Mouse (Mus musculus) MEL (cell line): ENCODE measurements around the gene Mrpl40.
"Not testable (repeated sequence)": the region's sequence is repeated elsewhere in the genome, so short reads cannot be mapped to it uniquely, and the experiment has no call there.

Source experiments
- CTCF ChIP-seq, 3 experiments: IDR thresholded peaks in 2 of 3; conservative IDR thresholded peaks in 1 of 3; 2 replicates each; pipeline ENCODE4 v1.5.1; 2011 to 2012; ENCODE audit warnings: low read length in 3 of 3, low read depth in 2 of 3, mild to moderate bottlenecking in 2 of 3, improper control_type of control experiment in 1 of 3, inconsistent platforms in 1 of 3, mixed read lengths in 1 of 3, moderate library complexity in 1 of 3; ENCODE audit not compliant: control insufficient read depth in 1 of 3, insufficient read depth in 1 of 3, poor library complexity in 1 of 3, severe bottlenecking in 1 of 3
- ELF1 ChIP-seq: IDR thresholded peaks from 2 replicates; pipeline ENCODE4 v1.6.1; 2014; ENCODE audit warnings: low read depth, mild to moderate bottlenecking, inconsistent platforms, low read length, improper control_type of control experiment, moderate library complexity
- GATA1 ChIP-seq: IDR thresholded peaks from 2 replicates; pipeline ENCODE4 v1.6.1; 2011; ENCODE audit warnings: low read depth, low read length, improper control_type of control experiment
- MAFK ChIP-seq: IDR thresholded peaks from 2 replicates; pipeline ENCODE4 v1.6.1; 2011; ENCODE audit warnings: low read depth, mild to moderate bottlenecking, low read length, improper control_type of control experiment, borderline replicate concordance
- MXI1 ChIP-seq: IDR thresholded peaks from 2 replicates; pipeline ENCODE4 v1.6.1; 2011; ENCODE audit warnings: mild to moderate bottlenecking, low read depth, low read length, improper control_type of control experiment
- NRF1 ChIP-seq: IDR thresholded peaks from 2 replicates; pipeline ENCODE4 v1.6.1; 2014; ENCODE audit warnings: low read depth, mild to moderate bottlenecking, inconsistent platforms, low read length, improper control_type of control experiment, moderate library complexity; ENCODE audit not compliant: poor library complexity, insufficient read depth, severe bottlenecking
- POLR2A ChIP-seq, 2 experiments: IDR thresholded peaks; 2 replicates each; pipeline ENCODE4 v1.6.1; 2011 to 2012; ENCODE audit warnings: low read length in 2 of 2, mild to moderate bottlenecking in 2 of 2, control low read depth in 1 of 2, improper control_type of control experiment in 1 of 2, low read depth in 1 of 2, moderate library complexity in 1 of 2; ENCODE audit not compliant: control insufficient read depth in 1 of 2, insufficient read depth in 1 of 2, poor library complexity in 1 of 2
- RAD21 ChIP-seq: IDR thresholded peaks from 2 replicates; pipeline ENCODE4 v1.6.1; 2011; ENCODE audit warnings: mild to moderate bottlenecking, low read depth, low read length, improper control_type of control experiment
- SIN3A ChIP-seq: IDR thresholded peaks from 2 replicates; pipeline ENCODE4 v1.6.1; 2012; ENCODE audit warnings: low read length, improper control_type of control experiment, inconsistent platforms
- USF2 ChIP-seq, 2 experiments: IDR thresholded peaks; 2 replicates each; pipeline ENCODE4 v1.6.1; 2011 to 2012; ENCODE audit warnings: improper control_type of control experiment in 2 of 2, low read length in 2 of 2, borderline replicate concordance in 1 of 2, inconsistent platforms in 1 of 2, low read depth in 1 of 2, mild to moderate bottlenecking in 1 of 2; ENCODE audit not compliant: insufficient read depth in 1 of 2

- not testable (repeated sequence) for TF ChIP-seq USF2 (IDR thresholded peaks at IDR 0.05; ENCODE audit: borderline replicate concordance in 1 of 2, insufficient read depth in 1 of 2, low read depth in 1 of 2, low read length in 2 of 2); POLR2A (IDR thresholded peaks at IDR 0.05; ENCODE audit: control insufficient read depth in 1 of 2, insufficient read depth in 1 of 2, low read depth in 1 of 2, low read length in 2 of 2, poor library complexity in 1 of 2); MXI1; CTCF (IDR thresholded peaks at IDR 0.05 in 2 of 3, conservative IDR thresholded peaks at IDR 0.05 in 1 of 3; ENCODE audit: control insufficient read depth in 1 of 3, insufficient read depth in 1 of 3, low read depth in 2 of 3, low read length in 3 of 3, poor library complexity in 1 of 3, severe bottlenecking in 1 of 3); GATA1; NRF1; RAD21; MAFK; ELF1; SIN3A
Observed at GRCm38 (mm10) chr16:18849521-18850190, 27.0 kb downstream of the Mrpl40 start.
